Mouse (Mus musculus) E14TG2a.4 (cell line): ENCODE measurements at regions not wholly inside any gene's neighbourhood (a gene's known extent, or its start where the extent isn't known, plus 50 kb on each side); places are given as distances from the start of the nearest gene placed in this dataset.

ENCODE experiments used
- CTCF ChIP-seq: conservative IDR thresholded peaks from 2 replicates; pipeline ENCODE4 v1.5.1; 2014; ENCODE audit warnings: low read length
- NANOG ChIP-seq: IDR thresholded peaks from 2 replicates; pipeline ENCODE4 v1.6.1; 2014; ENCODE audit warnings: borderline replicate concordance, low read length, mixed read lengths
- POU5F1 ChIP-seq: IDR thresholded peaks from 2 replicates; pipeline ENCODE4 v1.6.1; 2014; ENCODE audit warnings: low read length, borderline replicate concordance

- no peak for TF ChIP-seq CTCF
- no peak for TF ChIP-seq POU5F1
- TF ChIP-seq NANOG: no peak
Observed at GRCm38 (mm10) chr19:14197864-14198263, 284.5 kb downstream of the Olfr1505 start.
